8 mouse cellular contexts compared by ENCODE assay signal in genomic region chr7:30634621-30635020, GRCm38 (mm10). TPM values are rescaled to one million over a fixed set of nuclear protein-coding genes. Genes with fewer than 3 reads are reported as not detected.
DNase-seq lines count a peak whose midpoint lies in the region; ATAC-seq and TF ChIP-seq lines count a peak whose summit lies in the region.

No protein-coding gene starts in this region.

- peak; percentile 46 to 72 for DNase-seq in cerebellum, postnatal 4 days (ENCODE audit: low spot score in 2 of 2)
- DNase-seq in MEL (ENCODE audit: low read depth, low spot score) = peak; percentile 59
- DNase-seq in liver, embryonic 11.5 days (ENCODE audit: low spot score) = peak; percentile 80
- DNase-seq in thymus, postnatal 10 days (ENCODE audit: low spot score in 2 of 2) = peak; percentile 25 to 68

- ATAC-seq in cerebellum, adult (ENCODE audit: insufficient number of reproducible peaks, low FRiP score, low TSS enrichment) = no peak
- ATAC-seq in embryonic facial prominence, embryonic 13.5 days (ENCODE audit: insufficient number of reproducible peaks, insufficient read depth, low FRiP score, low TSS enrichment, low read depth) = no peak
- no peak for ATAC-seq in hindbrain, embryonic 13.5 days (ENCODE audit: low FRiP score)
- ATAC-seq in liver, embryonic 11.5 days (replicated peaks; ENCODE audit: low FRiP score) = peak; percentile 72
- ATAC-seq in monocyte, adult 5-6 weeks (replicated peaks; ENCODE audit: insufficient number of reproducible peaks, low FRiP score, low TSS enrichment, poor library complexity, severe bottlenecking) = peak; percentile 40; the same call in 1 of the 2 replicates

- no peak for TF ChIP-seq POLR2A in MEL (IDR thresholded peaks at IDR 0.05; ENCODE audit: control insufficient read depth in 1 of 2, insufficient read depth in 1 of 2, low read depth in 1 of 2, low read length in 2 of 2, poor library complexity in 1 of 2)

- no peaks in the 10 kb centered on the region for H3K79me2 ChIP-seq in MEL (ENCODE audit: control insufficient read depth, insufficient read depth, low read length, poor library complexity)

- no peaks in the 10 kb centered on the region for H3K4me1 ChIP-seq in MEL (ENCODE audit: control insufficient read depth in 1 of 2, insufficient read depth in 2 of 2, low read length in 2 of 2)
- peaks cover 10% of the 10 kb centered on the region for H3K4me1 ChIP-seq in embryonic facial prominence, embryonic 13.5 days
- peaks cover 5% of the 10 kb centered on the region for H3K4me1 ChIP-seq in hindbrain, embryonic 13.5 days (replicated peaks)
- peaks cover 21% of the 10 kb centered on the region; the same call in 1 of the 2 replicates for H3K4me1 ChIP-seq in liver, embryonic 11.5 days (replicated peaks; ENCODE audit: control insufficient read depth, insufficient read depth, low read length)

- H3K4me2 ChIP-seq in embryonic facial prominence, embryonic 13.5 days = peak overlapping the region; percentile 45
- H3K4me2 ChIP-seq in hindbrain, embryonic 13.5 days = no peak overlapping the region
- H3K4me2 ChIP-seq in liver, embryonic 11.5 days = peak overlapping the region; percentile 68

- no peak overlapping the region for H3K4me3 ChIP-seq in MEL (ENCODE audit: control insufficient read depth in 1 of 2, insufficient read depth in 1 of 2, low read depth in 2 of 2, low read length in 2 of 2)
- H3K4me3 ChIP-seq in embryonic facial prominence, embryonic 13.5 days = peak overlapping the region; percentile 29
- H3K4me3 ChIP-seq in hindbrain, embryonic 13.5 days = peak overlapping the region; percentile 22
- H3K4me3 ChIP-seq in liver, embryonic 11.5 days (ENCODE audit: low read depth, low read length) = peak overlapping the region; percentile 38

- TF ChIP-seq EP300 in MEL (IDR thresholded peaks at IDR 0.05; ENCODE audit: low read depth in 1 of 2, low read length in 2 of 2) = no peak

- H3K27me3 ChIP-seq in MEL (ENCODE audit: control insufficient read depth in 1 of 2, insufficient read depth in 2 of 2, low read length in 2 of 2) = peaks cover 6 to 12% of the 10 kb centered on the region in 2 experiments
- H3K27me3 ChIP-seq in embryonic facial prominence, embryonic 13.5 days = peaks cover 69% of the 10 kb centered on the region
- H3K27me3 ChIP-seq in hindbrain, embryonic 13.5 days = peaks cover 94% of the 10 kb centered on the region
- H3K27me3 ChIP-seq in liver, embryonic 11.5 days (replicated peaks; ENCODE audit: control insufficient read depth, insufficient read depth, low read length) = peaks cover 42% of the 10 kb centered on the region

- H3K27ac ChIP-seq in MEL (ENCODE audit: control insufficient read depth, low read depth, low read length) = no peak overlapping the region
- no peak overlapping the region for H3K27ac ChIP-seq in embryonic facial prominence, embryonic 13.5 days
- H3K27ac ChIP-seq in hindbrain, embryonic 13.5 days = no peak overlapping the region
- H3K27ac ChIP-seq in liver, embryonic 11.5 days (ENCODE audit: low read depth, low read length) = no peak overlapping the region

- H3K9me3 ChIP-seq in MEL (replicated peaks; ENCODE audit: insufficient read depth, low read length) = no peaks in the 10 kb centered on the region
- H3K9me3 ChIP-seq in embryonic facial prominence, embryonic 13.5 days = no peaks in the 10 kb centered on the region
- no peaks in the 10 kb centered on the region for H3K9me3 ChIP-seq in hindbrain, embryonic 13.5 days
- no peaks in the 10 kb centered on the region for H3K9me3 ChIP-seq in liver, embryonic 11.5 days (ENCODE audit: control insufficient read depth, low read length)

- peak; percentile 21 for TF ChIP-seq RAD21 in MEL (IDR thresholded peaks at IDR 0.05; ENCODE audit: low read depth, low read length)

- no peaks in the 10 kb centered on the region for H3K36me3 ChIP-seq in MEL (ENCODE audit: control insufficient read depth in 1 of 2, insufficient read depth in 2 of 2, low read length in 2 of 2)
- H3K36me3 ChIP-seq in embryonic facial prominence, embryonic 13.5 days = no peaks in the 10 kb centered on the region
- no peaks in the 10 kb centered on the region for H3K36me3 ChIP-seq in hindbrain, embryonic 13.5 days
- no peaks in the 10 kb centered on the region for H3K36me3 ChIP-seq in liver, embryonic 11.5 days (ENCODE audit: control insufficient read depth, insufficient read depth, low read length)

- under 1% methylated on average over 18 of the region's 20 CpGs for WGBS in embryonic facial prominence, embryonic 13.5 days
- WGBS in hindbrain, embryonic 13.5 days = under 1% methylated on average over 20 of the region's 20 CpGs
- WGBS in liver, embryonic 11.5 days = 2% methylated on average over 20 of the region's 20 CpGs

- H3K9ac ChIP-seq in MEL (ENCODE audit: control insufficient read depth, low read depth, low read length, poor library complexity, severe bottlenecking) = no peak overlapping the region
- H3K9ac ChIP-seq in embryonic facial prominence, embryonic 13.5 days = no peak overlapping the region
- no peak overlapping the region for H3K9ac ChIP-seq in hindbrain, embryonic 13.5 days
- no peak overlapping the region for H3K9ac ChIP-seq in liver, embryonic 11.5 days (ENCODE audit: low read depth, low read length)

- TF ChIP-seq CTCF in MEL (IDR thresholded peaks at IDR 0.05 in 2 of 3, conservative IDR thresholded peaks at IDR 0.05 in 1 of 3; ENCODE audit: control insufficient read depth in 1 of 3, insufficient read depth in 1 of 3, low read depth in 2 of 3, low read length in 3 of 3, poor library complexity in 1 of 3, severe bottlenecking in 1 of 3) = peak; percentile 57 to 85 (median 65)

TF ChIP-seq in MEL, 35 proteins besides CTCF, POLR2A, EP300 and RAD21 (continues in another document):
- TF ChIP-seq NRF1 (IDR thresholded peaks at IDR 0.05; ENCODE audit: insufficient read depth, low read depth, low read length, poor library complexity, severe bottlenecking) (no peak), E2F4 (IDR thresholded peaks at IDR 0.05; ENCODE audit: borderline replicate concordance, low read depth, low read length) (no peak), MXI1 (IDR thresholded peaks at IDR 0.05; ENCODE audit: low read depth, low read length) (peak; percentile 52), MAFK (IDR thresholded peaks at IDR 0.05; ENCODE audit: borderline replicate concordance, low read depth, low read length) (no peak), TCF12 (IDR thresholded peaks at IDR 0.05; ENCODE audit: low read depth, low read length) (no peak), TBP (IDR thresholded peaks at IDR 0.05; ENCODE audit: low read depth, low read length) (no peak), MYC (IDR thresholded peaks at IDR 0.05; ENCODE audit: low read depth, low read length) (no peak), MAX (IDR thresholded peaks at IDR 0.05; ENCODE audit: low read length) (peak; percentile 39; the same call in 1 of the 2 replicates), SMC3 (IDR thresholded peaks at IDR 0.05; ENCODE audit: low read depth, low read length) (peak; percentile 61)

RNA-seq across cellular contexts. Expression of gene Etv2, which starts 1.0 kb away (rescaled TPM):
- 0.15 TPM in 1 of 2 replicates, not detected in the other for total RNA-seq in MEL (2012; rRNA removed)
- polyA plus RNA-seq in MEL (2012; ENCODE audit: insufficient read depth in 1 of 2, insufficient read length in 2 of 2, low read depth in 1 of 2, low replicate concordance in 2 of 2, missing spikeins in 1 of 2) = not detected
- not detected in 2 replicates for polyA plus RNA-seq in embryonic facial prominence, embryonic 13.5 days (2015; fragmentation: Nextera tagmentation; extraction: Ambion mirVana)
- polyA plus RNA-seq in hindbrain, embryonic 13.5 days (2015; fragmentation: Nextera tagmentation; extraction: Ambion mirVana) = not detected in 2 replicates
- polyA plus RNA-seq in liver, embryonic 11.5 days (2014; fragmentation: Nextera tagmentation; extraction: Ambion mirVana) = 0.16 and 0.17 TPM in 2 replicates
- total RNA-seq in monocyte, adult 5-6 weeks (2017) = not detected in 3 replicates

RNA-seq across cellular contexts. Expression of gene Cox6b1, which starts 8.7 kb away (rescaled TPM):
- total RNA-seq in MEL (2012; rRNA removed) = 566 and 611 TPM in 2 replicates
- polyA plus RNA-seq in MEL (2012; ENCODE audit: insufficient read depth in 1 of 2, insufficient read length in 2 of 2, low read depth in 1 of 2, low replicate concordance in 2 of 2, missing spikeins in 1 of 2) = 100 to 1,000 TPM in 1 of 2 experiments, not detected in 1; 799 TPM
- polyA plus RNA-seq in embryonic facial prominence, embryonic 13.5 days (2015; fragmentation: Nextera tagmentation; extraction: Ambion mirVana) = 818 and 841 TPM in 2 replicates
- 1,107 TPM in 2 replicates for polyA plus RNA-seq in hindbrain, embryonic 13.5 days (2015; fragmentation: Nextera tagmentation; extraction: Ambion mirVana)
- polyA plus RNA-seq in liver, embryonic 11.5 days (2014; fragmentation: Nextera tagmentation; extraction: Ambion mirVana) = 809 and 909 TPM in 2 replicates
- total RNA-seq in monocyte, adult 5-6 weeks (2017) = 424 to 540 TPM (median 506 TPM) in 3 replicates

RNA-seq across cellular contexts. Expression of gene Rbm42, which starts 15.5 kb away (rescaled TPM):
- total RNA-seq in MEL (2012; rRNA removed) = 103 and 124 TPM in 2 replicates
- polyA plus RNA-seq in MEL (2012; ENCODE audit: insufficient read depth in 1 of 2, insufficient read length in 2 of 2, low read depth in 1 of 2, low replicate concordance in 2 of 2, missing spikeins in 1 of 2) = 100 to 1,000 TPM in 1 of 2 experiments, not detected in 1; 129 TPM
- 128 and 139 TPM in 2 replicates for polyA plus RNA-seq in embryonic facial prominence, embryonic 13.5 days (2015; fragmentation: Nextera tagmentation; extraction: Ambion mirVana)
- polyA plus RNA-seq in hindbrain, embryonic 13.5 days (2015; fragmentation: Nextera tagmentation; extraction: Ambion mirVana) = 137 and 140 TPM in 2 replicates
- polyA plus RNA-seq in liver, embryonic 11.5 days (2014; fragmentation: Nextera tagmentation; extraction: Ambion mirVana) = 101 TPM in 2 replicates
- 63.9 to 74.7 TPM (median 64.6 TPM) in 3 replicates for total RNA-seq in monocyte, adult 5-6 weeks (2017)

RNA-seq across cellular contexts. Expression of gene Upk1a, which starts 22.0 kb away (rescaled TPM):
- 0.42 and 0.54 TPM in 2 replicates for total RNA-seq in MEL (2012; rRNA removed)
- polyA plus RNA-seq in MEL (2012; ENCODE audit: insufficient read depth in 1 of 2, insufficient read length in 2 of 2, low read depth in 1 of 2, low replicate concordance in 2 of 2, missing spikeins in 1 of 2) = 1 to 10 TPM in 1 of 2 experiments, not detected in 1; 1.6 TPM
- polyA plus RNA-seq in embryonic facial prominence, embryonic 13.5 days (2015; fragmentation: Nextera tagmentation; extraction: Ambion mirVana) = 0.28 and 0.55 TPM in 2 replicates
- polyA plus RNA-seq in hindbrain, embryonic 13.5 days (2015; fragmentation: Nextera tagmentation; extraction: Ambion mirVana) = 0.49 and 0.63 TPM in 2 replicates
- polyA plus RNA-seq in liver, embryonic 11.5 days (2014; fragmentation: Nextera tagmentation; extraction: Ambion mirVana) = 0.66 and 1.5 TPM in 2 replicates
- total RNA-seq in monocyte, adult 5-6 weeks (2017) = 1.1 TPM in 1 of 3 replicates, not detected in the others

RNA-seq across cellular contexts. Expression of gene Haus5, which starts 30.2 kb away (rescaled TPM):
- total RNA-seq in MEL (2012; rRNA removed) = 34.3 and 35.0 TPM in 2 replicates
- 10 to 100 TPM in 1 of 2 experiments, not detected in 1; 55.9 TPM for polyA plus RNA-seq in MEL (2012; ENCODE audit: insufficient read depth in 1 of 2, insufficient read length in 2 of 2, low read depth in 1 of 2, low replicate concordance in 2 of 2, missing spikeins in 1 of 2)
- polyA plus RNA-seq in embryonic facial prominence, embryonic 13.5 days (2015; fragmentation: Nextera tagmentation; extraction: Ambion mirVana) = 51.0 and 51.3 TPM in 2 replicates
- 23.2 and 27.1 TPM in 2 replicates for polyA plus RNA-seq in hindbrain, embryonic 13.5 days (2015; fragmentation: Nextera tagmentation; extraction: Ambion mirVana)
- polyA plus RNA-seq in liver, embryonic 11.5 days (2014; fragmentation: Nextera tagmentation; extraction: Ambion mirVana) = 64.3 and 65.6 TPM in 2 replicates
- 5.6 to 20.3 TPM (median 11.0 TPM) in 3 replicates for total RNA-seq in monocyte, adult 5-6 weeks (2017)

Comparison
In these comparisons a context has a peak if more than half of its experiments do, and no peak if none do; other contexts are left out.
1. ATAC-seq: peak in liver, embryonic 11.5 days (single experiment) and monocyte, adult 5-6 weeks (single experiment); none in cerebellum, adult (single experiment), embryonic facial prominence, embryonic 13.5 days (single experiment) and hindbrain, embryonic 13.5 days (single experiment).
2. H3K4me3 ChIP-seq: peak in embryonic facial prominence, embryonic 13.5 days (single experiment), hindbrain, embryonic 13.5 days (single experiment) and liver, embryonic 11.5 days (single experiment); none in MEL (0 of 2).
3. Peak in every context shown above with its lines, with median percentiles within 50 percentile points of each other: DNase-seq.